Mouse (Mus musculus): ENCODE measurements around the gene Gm10160. TPM values are rescaled to one million over a fixed set of nuclear protein-coding genes. Genes with fewer than 3 reads are reported as not detected.

The Gm10160 gene
- polyA plus RNA-seq (2012) = not detected in 2 replicates

DNA sequence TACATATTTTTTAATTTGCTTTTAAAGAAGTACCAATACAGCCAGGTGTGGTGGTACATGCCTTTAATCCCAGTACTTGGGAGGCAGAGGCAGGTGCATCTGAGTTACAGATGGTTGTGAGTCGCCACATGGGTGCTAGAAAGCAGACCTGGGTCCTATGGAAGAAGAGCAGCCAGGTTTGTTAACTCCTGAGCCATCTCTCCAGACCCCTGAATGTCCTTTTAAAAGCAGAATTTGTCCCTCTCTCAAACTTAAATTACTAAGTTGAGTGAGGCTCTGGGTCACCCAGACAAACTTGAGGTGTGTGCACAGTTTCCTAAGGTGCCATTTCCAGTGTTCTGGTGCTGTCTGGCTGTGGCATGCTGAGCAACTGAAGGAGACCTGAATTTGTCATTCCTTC, at the start of gene Gm10160:
Gene Gm10160, minus strand, starts transcription at position 101 of the 400 bp plus-strand sequence.

DNA sequence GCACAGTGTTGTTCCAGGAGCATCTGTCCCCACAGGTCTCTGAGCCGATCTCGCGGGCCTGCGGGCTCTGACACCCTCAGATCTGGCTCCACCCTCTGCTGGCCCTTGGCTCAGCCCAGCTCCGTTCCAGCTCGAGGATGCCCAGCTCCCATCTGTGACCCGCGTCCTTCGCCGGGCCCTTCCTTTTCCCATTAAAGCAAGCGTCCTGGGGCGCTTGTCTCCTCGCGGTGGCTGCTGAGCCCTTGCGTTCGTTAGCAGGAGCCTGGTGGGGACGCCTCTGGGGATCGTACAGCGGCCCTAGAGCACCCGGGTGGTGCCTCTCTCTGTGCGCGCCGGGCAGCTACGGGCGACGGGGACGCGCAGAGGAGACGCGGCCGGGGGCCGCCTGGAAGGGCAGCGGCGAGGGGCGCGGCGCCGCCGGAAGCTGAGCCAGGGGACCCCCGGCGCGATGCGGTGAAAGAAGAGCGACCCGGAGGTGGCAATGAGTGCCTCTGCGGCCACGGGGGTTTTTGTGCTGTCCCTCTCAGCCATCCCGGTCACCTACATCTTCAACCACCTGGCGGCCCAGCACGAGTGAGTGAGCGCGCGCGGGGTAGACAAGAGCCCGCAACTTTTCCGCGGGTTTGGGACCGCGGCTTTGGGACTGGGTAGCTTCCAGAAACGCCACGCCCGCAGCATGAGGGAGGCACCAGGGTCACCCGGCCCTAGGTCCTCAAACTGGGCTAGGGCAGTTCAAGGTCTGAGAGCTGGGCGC, 3.6 kb upstream of the Gm10160 start, which contains the start of gene Tm6sf1:
Gene Tm6sf1, plus strand, starts transcription at position 34 of the 754 bp plus-strand sequence.

DNA sequence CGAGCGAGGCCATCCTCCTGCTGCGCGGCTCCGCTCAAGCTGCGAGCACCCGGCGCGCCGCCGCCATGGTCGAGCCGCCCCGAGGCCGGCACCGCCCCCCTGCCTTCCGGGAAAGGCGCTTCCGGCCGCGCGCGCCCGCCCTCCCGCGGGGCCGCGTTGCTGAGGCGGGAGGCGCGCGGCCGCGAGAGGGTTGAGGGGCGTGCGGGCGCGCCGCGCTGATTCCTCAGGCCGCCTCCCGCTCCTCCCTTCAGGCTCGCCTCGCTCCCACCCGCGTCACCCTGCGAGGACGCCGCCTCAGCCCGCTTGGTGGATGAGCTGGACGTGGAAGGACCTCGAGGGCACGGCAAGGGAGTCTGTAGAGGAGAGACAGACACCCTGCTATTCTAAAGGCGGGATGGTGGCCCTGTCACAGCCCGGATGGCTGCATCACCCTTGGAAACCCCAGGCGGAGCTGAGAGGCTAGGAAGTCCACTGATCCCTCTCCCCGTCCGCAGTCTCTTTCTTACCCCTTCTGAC, 26.2 kb downstream of the Gm10160 start, which contains the start of gene Btbd1:
Gene Btbd1, minus strand, starts transcription at position 53 of the 516 bp plus-strand sequence.

Other genes with a start within 250 kb of the Gm10160 start
- 1.5 and 2.8 TPM in 2 replicates for gene Homer2, start 148.3 kb downstream of the Gm10160 start, polyA plus RNA-seq (2012)
- 34.3 and 44.4 TPM in 2 replicates for gene Ramac, start 92.9 kb downstream of the Gm10160 start, polyA plus RNA-seq (2012)
- 23.8 and 25.7 TPM in 2 replicates for gene 3110040N11Rik, start 66.3 kb downstream of the Gm10160 start, polyA plus RNA-seq (2012)
- gene Btbd1, start 26.4 kb downstream of the Gm10160 start, polyA plus RNA-seq (2012) = 9.3 and 9.7 TPM in 2 replicates
- gene Tm6sf1, start 3.2 kb upstream of the Gm10160 start, polyA plus RNA-seq (2012) = 104 and 113 TPM in 2 replicates
- 0.43 and 1.1 TPM in 2 replicates for gene Hdgfl3, start 78.7 kb upstream of the Gm10160 start, polyA plus RNA-seq (2012)
- gene Bnc1, start 136.5 kb upstream of the Gm10160 start, polyA plus RNA-seq (2012) = not detected in 2 replicates

All from megakaryocyte-erythroid progenitor cell, adult 5 weeks (primary cell).